Mouse (Mus musculus) ES-E14 (cell line): ENCODE results near the gene Asap2.

Experiments
- CHD2 ChIP-seq: IDR thresholded peaks from 2 replicates; pipeline ENCODE4 v1.6.1; 2014; ENCODE audit warnings: mild to moderate bottlenecking, low read depth, low read length, inconsistent platforms
- HCFC1 ChIP-seq: IDR thresholded peaks from 2 replicates; pipeline ENCODE4 v1.6.1; 2012; ENCODE audit warnings: low read length, inconsistent platforms, borderline replicate concordance; ENCODE audit not compliant: insufficient read depth
- ZC3H11A ChIP-seq: IDR thresholded peaks from 2 replicates; pipeline ENCODE4 v1.6.1; 2012; ENCODE audit warnings: low read depth, mild to moderate bottlenecking, inconsistent platforms, low read length, borderline replicate concordance
- ZNF384 ChIP-seq: IDR thresholded peaks from 2 replicates; pipeline ENCODE4 v1.6.1; 2012; ENCODE audit warnings: low read depth, low read length, inconsistent platforms

DNA sequence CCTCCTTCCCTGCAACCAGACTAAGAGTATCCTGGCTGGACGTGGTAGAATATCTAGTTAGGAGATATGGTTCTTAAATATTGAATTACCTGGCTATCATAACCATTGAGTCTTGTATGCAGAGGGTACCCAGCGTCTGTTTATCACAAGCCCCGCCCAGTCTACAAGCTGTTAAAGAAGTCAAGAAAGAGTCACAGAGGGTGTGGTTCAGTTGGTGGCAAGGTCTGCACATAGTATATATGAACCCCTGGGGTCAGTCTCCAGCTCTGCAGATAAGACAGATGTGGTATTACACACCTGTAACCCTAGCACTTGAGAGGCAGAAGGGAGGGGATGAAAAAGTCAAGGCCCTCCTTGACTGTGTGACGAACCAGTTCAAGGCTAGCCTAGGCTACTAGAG lies 215.5 kb downstream of the Asap2 start:
- no peak for TF ChIP-seq CHD2
- TF ChIP-seq ZNF384, result no peak
- no peak for TF ChIP-seq HCFC1
- no peak for TF ChIP-seq ZC3H11A
